Mouse (Mus musculus) limb, embryonic 12.5 days (tissue): ENCODE results near the gene C87436. TPM values are rescaled to one million over a fixed set of nuclear protein-coding genes. Genes with fewer than 3 reads are reported as not detected.

Experiments used
- ATAC-seq: fragments of 200-750 bp; cut with Nextera tagmentation; 2 replicates; pipeline ENCODE4 v1.8.0; 2017; ENCODE audit warnings: low read depth, moderate TSS enrichment; ENCODE audit not compliant: insufficient number of reproducible peaks, insufficient read depth, low FRiP score, low TSS enrichment
- H3K27ac ChIP-seq: fragments of 300-500 bp; sonication (generic); 2 replicates; pipeline ENCODE4 v1.5.1; 2016; ENCODE audit warnings: mild to moderate bottlenecking, moderate library complexity
- H3K27me3 ChIP-seq: fragments of 300-500 bp; sonication (generic); 2 replicates; pipeline ENCODE4 v1.6.1; 2016; ENCODE audit warnings: mild to moderate bottlenecking, moderate library complexity
- H3K36me3 ChIP-seq: fragments of 300-500 bp; sonication (generic); 2 replicates; pipeline ENCODE4 v1.6.1; 2016; ENCODE audit warnings: mild to moderate bottlenecking, moderate library complexity
- H3K4me1 ChIP-seq: fragments of 300-500 bp; sonication (generic); replicated peaks from 2 replicates; pipeline ENCODE4 v1.6.1; 2016
- H3K4me2 ChIP-seq: fragments of 300-500 bp; sonication (generic); 2 replicates; pipeline ENCODE4 v1.6.1; 2016; ENCODE audit warnings: mild to moderate bottlenecking, moderate library complexity
- H3K4me3 ChIP-seq: fragments of 300-500 bp; sonication (generic); replicated peaks from 2 replicates; pipeline ENCODE4 v1.5.1; 2016; ENCODE audit warnings: mild to moderate bottlenecking
- H3K9ac ChIP-seq: fragments of 300-500 bp; sonication (generic); replicated peaks from 2 replicates; pipeline ENCODE4 v1.6.1; 2016; ENCODE audit warnings: mild to moderate bottlenecking, moderate library complexity
- H3K9me3 ChIP-seq: fragments of 300-500 bp; sonication (generic); 2 replicates; pipeline ENCODE4 v1.6.1; 2016; ENCODE audit warnings: mild to moderate bottlenecking, moderate library complexity
- WGBS: fragments of 180-500 bp; shearing (Covaris S2); methylation state at CpG from one replicate; pipeline ENCODE4 v1.1.7; 2016; 5-methylcytosine and 5-hydroxymethylcytosine counted together
- polyA plus RNA-seq: library from polyadenylated mRNA; unstranded; fragments of >200 nt; fragmentation: Nextera tagmentation; extraction: Ambion mirVana; gene quantifications from 2 replicates; pipeline ENCODE4 v1.2.1, GENCODE M21; 2016

The C87436 gene
- 25.8 and 27.3 TPM in 2 replicates for polyA plus RNA-seq

GRCm38 (mm10) chr6:86438272-86439118 lies at the start of gene C87436:
Gene C87436 (plus strand): TSS chr6:86438374.
- H3K4me2 ChIP-seq, result peak within 1 kb of the TSS; percentile 84
- ATAC-seq, result peak; percentile 93
- peaks cover 47% of the 10 kb centered on the region for H3K36me3 ChIP-seq
- peak within 1 kb of the TSS; percentile 80 for H3K4me3 ChIP-seq
- H3K9me3 ChIP-seq, result no peaks in the 10 kb centered on the region
- whole genome bisulfite sequencing, result under 1% methylated on average over 59 of the region's 59 CpGs
- no peaks in the 10 kb centered on the region for H3K27me3 ChIP-seq
- H3K4me1 ChIP-seq, result peaks cover 7% of the 10 kb centered on the region
- H3K9ac ChIP-seq, result peak within 1 kb of the TSS; percentile 82
- H3K27ac ChIP-seq, result peak within 1 kb of the TSS; percentile 94

GRCm38 (mm10) chr6:86388461-86388860 lies 49.7 kb upstream of the C87436 start:
- no peak overlapping the region for H3K27ac ChIP-seq
- H3K4me1 ChIP-seq, result no peaks in the 10 kb centered on the region
- H3K4me3 ChIP-seq, result no peak overlapping the region
- no peak overlapping the region for H3K4me2 ChIP-seq
- H3K36me3 ChIP-seq, result peaks cover 78% of the 10 kb centered on the region
- 80% methylated on average over 18 of the region's 18 CpGs for WGBS
- H3K9me3 ChIP-seq, result no peaks in the 10 kb centered on the region
- ATAC-seq, result no peak
- no peaks in the 10 kb centered on the region for H3K27me3 ChIP-seq
- no peak overlapping the region for H3K9ac ChIP-seq

- no peak overlapping the region for H3K27ac ChIP-seq
- no peaks in the 10 kb centered on the region for H3K27me3 ChIP-seq
- no peak overlapping the region for H3K4me3 ChIP-seq
- H3K4me2 ChIP-seq, result no peak overlapping the region
- no peak for ATAC-seq
- no peak overlapping the region for H3K9ac ChIP-seq
- 94% methylated on average over 5 of the region's 5 CpGs for WGBS
- H3K9me3 ChIP-seq, result no peaks in the 10 kb centered on the region
- peaks cover 17% of the 10 kb centered on the region for H3K4me1 ChIP-seq
- peaks cover 75% of the 10 kb centered on the region for H3K36me3 ChIP-seq
Measured at GRCm38 (mm10) chr6:86391326-86391725, 46.8 kb upstream of the C87436 start.

- no peak overlapping the region for H3K9ac ChIP-seq
- no peaks in the 10 kb centered on the region for H3K9me3 ChIP-seq
- peaks cover 23% of the 10 kb centered on the region for H3K4me1 ChIP-seq
- no peak overlapping the region for H3K4me2 ChIP-seq
- 93% methylated on average over 1 of the region's 1 CpGs for WGBS
- ATAC-seq, result no peak
- H3K27ac ChIP-seq, result no peak overlapping the region
- H3K27me3 ChIP-seq, result no peaks in the 10 kb centered on the region
- peaks cover 58% of the 10 kb centered on the region for H3K36me3 ChIP-seq
- H3K4me3 ChIP-seq, result no peak overlapping the region
Measured at GRCm38 (mm10) chr6:86393187-86393586, 45.0 kb upstream of the C87436 start.

- H3K27ac ChIP-seq, result no peak overlapping the region
- no peak overlapping the region for H3K9ac ChIP-seq
- peaks cover 48% of the 10 kb centered on the region for H3K36me3 ChIP-seq
- H3K4me3 ChIP-seq, result no peak overlapping the region
- peaks cover 23% of the 10 kb centered on the region for H3K4me1 ChIP-seq
- no peaks in the 10 kb centered on the region for H3K9me3 ChIP-seq
- H3K27me3 ChIP-seq, result no peaks in the 10 kb centered on the region
- WGBS, result 91% methylated on average over 17 of the region's 17 CpGs
- H3K4me2 ChIP-seq, result no peak overlapping the region
- no peak for ATAC-seq
Measured at GRCm38 (mm10) chr6:86394078-86394720, 44.0 kb upstream of the C87436 start.

GRCm38 (mm10) chr6:86395021-86395420 lies 43.2 kb upstream of the C87436 start:
- Histone ChIP-seq H3K27me3 (0 out of 2 replicates have a peak, but pooled peaks cover 2% of the 10 kb centered on the region), H3K9me3 (no peaks in the 10 kb centered on the region), H3K4me1 (peaks cover 23% of the 10 kb centered on the region), H3K9ac (no peak overlapping the region), H3K4me3 (no peak overlapping the region; the same call in 1 of the 2 replicates), H3K36me3 (peaks cover 40% of the 10 kb centered on the region), H3K27ac (no peak overlapping the region), H3K4me2 (peak overlapping the region; percentile 90; the same call in 1 of the 2 replicates)
- ATAC-seq, result no peak
- 83% methylated on average over 9 of the region's 9 CpGs for WGBS

- Histone ChIP-seq H3K4me2 (peak overlapping the region; percentile 90), H3K27ac (peak overlapping the region; percentile 87; the same call in 1 of the 2 replicates), H3K4me1 (peaks cover 23% of the 10 kb centered on the region), H3K36me3 (peaks cover 30% of the 10 kb centered on the region), H3K9ac (peak overlapping the region; percentile 81), H3K4me3 (peak overlapping the region; percentile 87), H3K9me3 (no peaks in the 10 kb centered on the region), H3K27me3 (0 out of 2 replicates have a peak, but pooled peaks cover 3% of the 10 kb centered on the region)
- no peak for ATAC-seq
- 39% methylated on average over 10 of the region's 10 CpGs for WGBS
Measured at GRCm38 (mm10) chr6:86395969-86396368, 42.2 kb upstream of the C87436 start.

GRCm38 (mm10) chr6:86396581-86397256 lies 41.5 kb upstream of the C87436 start, which contains the start of gene Pcyox1:
Gene Pcyox1 (minus strand): TSS chr6:86397154.
- no peaks in the 10 kb centered on the region for H3K9me3 ChIP-seq
- H3K27me3 ChIP-seq, result 0 out of 2 replicates have a peak, but pooled peaks cover 3% of the 10 kb centered on the region
- peaks cover 23% of the 10 kb centered on the region for H3K36me3 ChIP-seq
- WGBS, result under 1% methylated on average over 51 of the region's 51 CpGs
- H3K27ac ChIP-seq, result peak within 1 kb of the TSS; percentile 87
- peak within 1 kb of the TSS; percentile 90 for H3K4me2 ChIP-seq
- H3K4me3 ChIP-seq, result peak within 1 kb of the TSS; percentile 87
- peak; percentile 93 for ATAC-seq
- peak within 1 kb of the TSS; percentile 81 for H3K9ac ChIP-seq
- H3K4me1 ChIP-seq, result peaks cover 23% of the 10 kb centered on the region

- Histone ChIP-seq H3K27me3 (0 out of 2 replicates have a peak, but pooled peaks cover 3% of the 10 kb centered on the region), H3K9me3 (no peaks in the 10 kb centered on the region), H3K9ac (peak overlapping the region; percentile 81), H3K4me2 (peak overlapping the region; percentile 90), H3K36me3 (peaks cover 16% of the 10 kb centered on the region), H3K4me3 (peak overlapping the region; percentile 87), H3K27ac (no peak overlapping the region; the same call in 1 of the 2 replicates), H3K4me1 (peaks cover 23% of the 10 kb centered on the region)
- WGBS, result 7% methylated on average over 14 of the region's 14 CpGs
- ATAC-seq, result no peak
Measured at GRCm38 (mm10) chr6:86397257-86397980, 40.8 kb upstream of the C87436 start.

GRCm38 (mm10) chr6:86398986-86399385 lies 39.2 kb upstream of the C87436 start:
- no peaks in the 10 kb centered on the region for H3K9me3 ChIP-seq
- 0 out of 2 replicates have a peak, but pooled peaks cover 3% of the 10 kb centered on the region for H3K27me3 ChIP-seq
- no peak overlapping the region for H3K4me3 ChIP-seq
- no peak for ATAC-seq
- H3K4me2 ChIP-seq, result no peak overlapping the region
- peaks cover 23% of the 10 kb centered on the region for H3K4me1 ChIP-seq
- WGBS, result 78% methylated on average over 2 of the region's 2 CpGs
- H3K27ac ChIP-seq, result no peak overlapping the region
- no peak overlapping the region for H3K9ac ChIP-seq
- peaks cover 5% of the 10 kb centered on the region; the same call in 1 of the 2 replicates for H3K36me3 ChIP-seq
